Mouse (Mus musculus) common myeloid progenitor, adult 5-6 weeks (primary cell): ENCODE measurements around the gene Padi4. TPM values are rescaled to one million over a fixed set of nuclear protein-coding genes. Genes with fewer than 3 reads are reported as not detected.

Experiments
- ATAC-seq: replicated peaks from 2 replicates; pipeline ENCODE4 v1.8.0; 2016; ENCODE audit warnings: low read depth, mild to moderate bottlenecking, moderate TSS enrichment, inconsistent platforms; ENCODE audit not compliant: poor library complexity, severe bottlenecking
- total RNA-seq: library from RNA; stranded (forward); fragments of 200-1000, 187-1606 nt; gene quantifications from 2 replicates; pipeline ENCODE4 v1.2.3, GENCODE M21; 2017

Gene Padi4
- total RNA-seq, 1 experiment from 2014 or later, result 7.3 TPM

DNA sequence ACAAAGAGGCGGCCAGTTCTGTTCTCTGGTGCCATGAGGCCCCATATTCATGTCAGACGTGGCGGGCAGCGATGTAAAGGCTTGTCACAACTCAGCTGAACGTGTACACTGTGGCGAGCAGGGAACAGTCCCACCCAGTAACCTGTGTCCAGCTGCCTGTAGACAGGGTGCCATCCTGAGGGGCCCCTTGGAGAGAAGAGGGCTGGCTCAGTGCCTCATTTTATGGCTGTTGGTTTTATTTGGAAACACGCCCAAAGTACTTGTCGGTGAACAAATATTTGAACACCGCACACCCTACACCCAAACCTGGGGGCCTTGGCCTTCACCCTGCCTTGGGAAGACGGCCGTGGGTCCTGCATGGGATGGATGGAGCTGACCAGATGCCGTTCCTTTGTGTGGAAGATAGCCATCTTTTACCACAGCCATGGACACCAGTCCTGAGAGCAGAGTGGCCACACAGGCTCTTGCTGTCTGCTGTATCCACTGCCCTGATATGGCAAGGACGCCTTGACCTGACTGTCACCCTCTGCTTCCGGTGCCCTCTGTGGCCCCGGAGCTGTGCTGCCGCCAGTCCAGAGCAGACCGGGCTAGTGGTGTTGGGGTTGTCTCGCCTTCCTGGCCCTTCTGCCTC lies 65.6 kb downstream of the Padi4 start:
- ATAC-seq, result no peak

DNA sequence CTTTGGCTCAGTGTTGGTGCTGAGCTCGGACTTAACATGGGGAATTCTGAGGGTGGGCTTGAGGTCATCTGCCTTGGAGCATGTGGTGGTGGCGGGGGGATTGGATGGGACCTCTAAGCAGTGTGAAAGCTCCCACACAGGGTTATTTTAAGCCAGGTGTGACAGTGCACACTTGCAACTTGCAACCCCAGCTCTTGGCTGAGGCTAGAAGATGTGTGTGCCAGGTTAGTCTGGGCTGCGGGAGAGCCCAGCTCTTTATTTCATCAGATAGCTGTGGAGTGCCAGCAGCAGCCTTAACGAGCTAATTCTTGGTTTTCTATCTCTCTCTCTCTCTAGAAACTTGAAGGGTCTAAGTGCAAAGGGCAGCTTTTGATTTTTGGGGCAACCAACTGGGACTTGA lies 66.4 kb downstream of the Padi4 start:
- ATAC-seq, result no peak

DNA sequence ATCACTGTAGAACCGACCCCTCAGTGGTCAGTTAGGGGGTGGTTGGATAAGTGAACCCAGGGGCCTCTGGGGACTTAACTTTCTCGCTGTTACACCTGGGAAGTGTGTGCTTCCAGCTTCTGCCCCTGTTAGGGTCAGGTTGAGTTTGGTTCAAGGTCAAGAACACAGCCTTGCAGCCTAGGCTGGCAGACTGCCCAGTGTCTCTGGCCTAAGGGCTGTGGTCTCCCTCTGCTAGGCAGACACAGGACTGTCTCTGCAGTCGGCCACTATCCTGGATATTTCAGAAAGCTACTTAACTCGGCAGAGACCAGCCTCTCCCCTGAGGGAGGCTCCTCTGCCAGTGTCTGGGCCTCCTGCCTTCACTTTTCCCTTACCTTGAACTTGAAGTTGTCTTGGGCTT lies 69.9 kb downstream of the Padi4 start:
- ATAC-seq, result no peak

DNA sequence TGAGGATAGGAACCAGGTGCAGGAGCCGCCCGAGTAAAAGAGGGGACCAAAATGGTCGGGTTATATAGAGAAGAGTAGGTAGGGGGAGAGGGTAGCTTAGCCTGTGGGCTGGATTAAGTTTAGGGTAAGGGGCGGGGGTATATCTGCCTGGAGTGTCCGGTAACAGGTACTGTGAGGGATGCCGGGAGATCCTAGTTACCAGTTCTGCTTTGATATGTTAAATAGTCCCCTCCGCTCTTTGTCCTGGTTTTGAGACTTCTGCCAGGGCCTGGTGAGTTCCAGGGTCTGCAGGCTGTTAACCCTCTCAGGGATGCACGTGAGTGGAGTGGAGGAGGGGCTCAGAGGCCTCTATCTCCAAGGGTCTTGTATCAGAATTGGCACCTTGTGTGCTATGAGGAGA lies 70.4 kb downstream of the Padi4 start:
- no peak for ATAC-seq

DNA sequence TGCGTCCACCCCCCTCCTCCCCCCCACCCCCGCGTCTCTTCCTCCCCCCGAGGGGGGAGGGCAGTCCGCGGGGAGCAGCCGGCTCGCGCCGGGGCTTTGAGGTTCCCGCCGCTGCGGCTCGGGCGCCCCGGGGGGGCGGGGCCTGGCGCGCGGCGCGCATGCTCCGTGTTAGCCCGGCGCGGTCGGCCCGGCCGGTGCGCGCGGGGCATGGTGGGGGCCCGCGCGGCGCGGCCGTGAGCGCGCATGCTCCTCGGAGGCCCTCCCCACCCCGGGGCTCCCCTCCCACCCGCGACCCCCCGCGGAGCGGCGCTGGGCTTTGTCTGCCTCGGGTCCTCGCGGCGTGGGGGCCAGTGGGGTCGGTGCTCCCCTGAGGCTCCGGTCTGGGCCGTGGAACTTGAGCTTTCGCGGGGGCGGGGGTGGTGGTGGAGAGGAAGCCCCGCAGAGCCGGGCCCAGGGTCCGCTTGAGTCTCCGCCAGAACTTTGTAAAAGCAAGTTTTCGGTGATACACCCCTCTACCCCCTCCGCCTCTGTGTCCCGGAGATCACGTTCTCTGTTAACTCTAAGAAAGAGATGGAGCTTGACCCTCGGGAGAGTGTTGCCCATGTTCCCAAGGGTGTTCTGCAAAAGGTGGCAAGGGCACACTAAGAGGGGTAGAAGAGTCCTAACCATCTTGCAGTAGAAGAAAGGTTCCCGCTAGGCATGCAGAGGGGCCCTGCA lies 71.3 kb downstream of the Padi4 start:
- no peak for ATAC-seq

DNA sequence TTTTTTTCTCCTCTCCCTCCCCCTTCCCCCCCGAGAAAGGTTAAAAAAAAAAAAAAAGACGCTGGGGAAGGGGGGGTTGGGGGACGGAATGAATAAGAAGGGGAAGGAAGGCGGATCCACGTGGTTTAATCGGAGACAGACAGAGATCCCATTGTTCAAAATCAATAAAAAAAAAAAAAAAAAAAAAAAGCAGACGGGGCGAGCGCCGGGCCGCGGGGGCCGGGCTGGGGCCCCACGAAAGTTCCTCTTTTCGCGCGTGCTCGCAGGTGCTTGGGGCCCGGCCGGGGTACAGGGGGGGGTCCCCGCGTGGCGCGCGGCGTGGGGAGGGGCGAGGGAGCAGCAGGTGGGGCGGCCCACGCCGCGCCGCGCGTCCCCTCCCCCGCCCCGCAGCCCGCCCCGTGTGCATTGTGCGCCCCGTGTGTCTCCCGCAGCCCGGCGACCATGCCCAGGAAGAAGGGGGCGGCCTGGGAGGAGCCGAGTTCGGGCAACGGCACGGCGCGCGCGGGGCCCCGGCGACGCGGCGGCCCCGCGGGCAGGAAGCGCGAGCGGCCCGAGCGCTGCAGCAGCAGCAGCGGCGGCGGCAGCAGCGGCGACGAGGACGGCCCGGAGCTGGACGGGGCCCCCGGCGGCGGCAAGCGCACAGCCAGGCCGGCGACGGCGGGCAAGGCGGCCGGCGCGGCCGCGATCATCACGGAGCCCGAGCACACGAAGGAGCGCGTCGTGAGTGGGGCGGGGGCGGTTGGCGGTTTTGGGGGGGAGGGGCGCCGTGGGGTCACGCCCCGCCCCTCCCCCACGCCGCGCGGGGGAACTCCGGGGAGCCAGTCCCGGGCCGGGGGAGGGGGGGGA lies 72.1 kb downstream of the Padi4 start:
- no peak for ATAC-seq

DNA sequence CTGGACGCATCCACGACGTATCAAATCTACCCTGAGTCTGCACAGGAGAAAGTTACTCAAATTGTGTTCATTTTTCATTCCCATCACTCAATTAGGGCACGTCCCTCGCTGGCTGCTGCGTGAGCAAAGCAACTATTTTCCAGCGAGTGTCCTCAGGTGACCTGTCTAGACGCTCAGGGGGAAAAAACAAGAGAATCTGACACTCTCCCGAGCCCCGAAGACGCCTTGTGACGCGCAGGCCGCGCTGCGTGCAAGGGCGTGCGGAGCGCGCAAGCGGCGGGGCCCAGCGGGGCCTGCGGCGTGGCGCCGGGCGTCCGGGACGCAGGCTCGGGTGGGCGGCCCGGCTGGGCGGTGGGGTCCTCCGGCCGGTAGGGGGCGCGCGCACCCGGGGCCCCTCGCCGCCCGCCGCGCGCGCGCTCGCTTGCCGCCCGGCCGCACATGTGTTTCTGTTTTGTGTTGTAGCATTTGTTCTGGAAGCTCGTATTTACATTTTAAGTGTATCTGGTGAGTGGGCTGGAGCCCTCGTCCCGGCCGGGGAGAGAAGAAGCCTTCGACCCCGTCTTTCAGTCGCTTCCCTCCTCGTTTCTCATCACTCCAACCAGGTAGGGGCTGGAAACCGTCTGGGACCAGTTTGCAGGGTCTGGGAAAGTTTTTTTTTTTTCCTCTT lies 72.9 kb downstream of the Padi4 start:
- ATAC-seq, result peak; percentile 22; the same call in 1 of the 2 replicates

DNA sequence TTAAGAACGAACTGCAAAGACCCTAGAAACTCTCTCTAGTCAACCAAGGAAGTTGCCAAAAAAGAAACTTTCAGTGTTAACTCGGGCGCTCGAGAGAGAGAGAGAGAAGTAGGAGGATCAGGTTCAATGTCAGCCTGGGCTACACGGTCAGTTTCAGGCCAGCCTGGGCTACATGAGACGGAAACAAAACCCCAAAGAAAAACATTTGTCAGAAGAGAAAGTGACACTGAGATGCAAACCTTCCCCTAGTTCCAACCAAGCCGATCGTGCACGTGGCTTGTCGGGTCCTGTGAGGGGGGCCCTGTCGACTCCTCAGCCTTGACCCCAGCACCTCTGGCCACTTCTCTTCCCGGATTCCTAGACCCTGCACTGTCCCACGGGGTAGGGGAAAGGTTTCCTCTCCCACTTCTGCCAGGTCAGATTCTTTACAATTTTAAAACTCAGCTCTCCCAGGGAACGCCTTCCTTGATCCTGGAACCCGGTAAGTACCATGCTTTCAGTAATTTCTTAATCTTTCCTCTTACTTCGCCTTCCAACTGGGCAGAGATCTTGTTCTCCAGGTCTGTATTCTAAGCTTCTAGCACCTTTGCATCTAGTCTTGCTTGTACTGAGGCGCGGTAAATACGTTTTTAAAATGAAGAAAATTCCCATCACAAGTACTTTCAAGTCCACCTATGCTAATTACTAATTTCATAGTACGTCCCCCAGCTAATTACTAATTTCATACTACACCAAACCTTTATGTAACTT lies 73.6 kb downstream of the Padi4 start, which contains the start of gene Rcc2:
TSS of gene Rcc2 (plus strand) at position 273 of the 750 bp plus-strand sequence.
- no peak for ATAC-seq

DNA sequence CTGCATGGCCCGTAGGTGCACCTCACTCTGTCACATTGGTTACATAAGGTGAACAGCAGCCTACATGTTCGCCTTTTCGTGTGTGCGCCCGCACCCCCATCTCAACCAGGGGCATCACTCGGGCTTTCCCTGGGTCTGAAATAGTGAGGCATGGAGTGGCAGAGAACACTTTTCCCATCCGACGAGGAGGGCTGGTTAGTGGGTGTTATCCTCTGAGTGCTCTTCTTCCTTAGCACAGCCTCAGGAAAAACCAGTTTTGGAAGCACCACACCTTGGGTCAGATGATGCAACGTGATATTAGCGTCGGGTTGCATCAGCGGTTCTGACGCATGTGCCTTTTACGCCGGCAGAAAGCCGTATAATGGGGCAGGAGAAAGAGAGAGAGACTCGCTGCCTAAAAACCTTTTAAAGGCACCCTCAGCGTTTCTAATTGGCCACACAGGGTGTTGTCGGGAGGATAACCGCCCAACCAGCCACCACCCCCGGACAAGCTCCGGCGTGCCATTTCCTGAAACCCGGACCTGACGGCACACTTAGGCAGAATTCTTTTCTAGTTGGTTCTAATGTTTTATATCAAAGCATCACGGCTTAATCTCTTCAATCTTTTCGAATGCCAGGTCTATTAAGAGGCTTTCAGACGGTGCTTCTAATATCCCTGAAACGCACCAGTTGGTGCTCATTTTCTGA lies 74.5 kb downstream of the Padi4 start:
- peak; percentile 64 for ATAC-seq

Other genes with a start within 250 kb of the Padi4 start
- 0.78 and 1.8 TPM in 2 replicates for gene Arhgef10l, start 108.2 kb downstream of the Padi4 start, total RNA-seq
- 149 and 161 TPM in 2 replicates for gene Rcc2, start 73.7 kb downstream of the Padi4 start, total RNA-seq
- not detected in 2 replicates for gene Padi6, start 31.6 kb downstream of the Padi4 start, total RNA-seq
- 0.19 and 0.32 TPM in 2 replicates for gene Padi3, start 36.4 kb upstream of the Padi4 start, total RNA-seq
- gene Padi1, start 71.5 kb upstream of the Padi4 start, total RNA-seq, result not detected in 2 replicates
- gene Padi2, start 132.1 kb upstream of the Padi4 start, total RNA-seq, result 14.5 and 17.0 TPM in 2 replicates
- 115 and 121 TPM in 2 replicates for gene Sdhb, start 187.0 kb upstream of the Padi4 start, total RNA-seq
- gene Atp13a2, start 212.6 kb upstream of the Padi4 start, total RNA-seq, result 33.6 and 63.3 TPM in 2 replicates
- not detected in 2 replicates for gene Mfap2, start 236.2 kb upstream of the Padi4 start, total RNA-seq